Mouse (Mus musculus): ENCODE measurements around the gene Mansc4.

DNA sequence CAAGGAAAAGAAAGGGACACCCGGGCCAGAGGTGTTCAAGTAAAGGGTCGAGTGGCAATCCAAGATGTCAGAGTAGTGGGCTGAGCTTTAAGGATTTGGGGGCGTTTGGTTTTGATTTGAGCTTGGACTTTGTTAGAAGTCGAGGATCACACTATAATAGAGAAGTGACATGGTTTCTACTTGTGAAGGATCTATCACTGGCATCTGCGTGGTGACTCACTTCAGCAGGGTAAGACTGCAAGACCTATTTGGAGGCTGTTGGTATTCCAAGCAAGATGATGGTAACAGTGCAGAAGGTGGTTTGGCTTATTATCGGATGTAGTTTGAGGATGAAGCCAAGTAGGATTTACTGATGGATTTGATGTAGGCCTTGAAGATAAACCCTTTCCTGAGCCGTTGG, 43.2 kb downstream of the Mansc4 start:
- no peak for TF ChIP-seq POLR2A (IDR thresholded peaks at IDR 0.05; ENCODE audit: borderline replicate concordance, insufficient read depth, low read length)
- no peak for TF ChIP-seq CTCF (IDR thresholded peaks at IDR 0.05; ENCODE audit: borderline replicate concordance, insufficient read depth, low read depth, low read length)
